ENCODE assay signal across 30 mouse cellular contexts in the genomic region with DNA sequence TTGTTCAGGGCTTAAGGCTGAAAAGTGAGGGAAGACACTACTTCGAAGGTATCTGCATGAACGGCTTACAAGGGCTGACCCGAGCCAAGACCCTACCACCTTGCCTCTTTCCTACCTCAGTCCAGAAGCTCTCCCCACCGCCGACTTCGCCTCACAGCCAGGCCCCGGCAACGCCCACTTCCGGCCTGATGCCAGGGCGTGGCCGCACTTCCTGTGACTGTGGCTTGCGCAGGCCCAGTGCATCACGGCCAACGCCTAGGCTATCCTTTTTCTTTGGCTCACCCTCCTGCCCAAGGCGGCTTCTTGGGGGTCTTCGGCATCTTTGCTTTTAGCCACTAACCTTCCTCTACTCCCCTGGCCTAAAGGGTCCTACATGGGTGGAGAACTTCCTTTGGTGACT. TPM values are rescaled to one million over a fixed set of nuclear protein-coding genes. Genes with fewer than 3 reads are reported as not detected.
A peak's percentile ranks its signal among the peaks of the same experiment; 100 is the strongest.
DNase-seq lines count a peak whose midpoint lies in the region; ATAC-seq and TF ChIP-seq lines count a peak whose summit lies in the region.
"Had no signal": no experiment of that assay in that cellular context is flagged by ENCODE, and none has a peak within 500 bp of the region (broad histone marks: within the 10 kb centered on the region; RNA-seq: fewer than 3 reads in every experiment).

Gene Gtsf1, minus strand, starts transcription at position 230 of the 400 bp plus-strand sequence.

- H3K4me1 ChIP-seq in heart, embryonic 16.5 days (ENCODE audit: control insufficient read depth, insufficient read depth, low read length), result 0 out of 2 replicates have a peak, but pooled peaks cover 2% of the 10 kb centered on the region
- no peaks in the 10 kb centered on the region for H3K4me1 ChIP-seq in testis, adult 2 months (ENCODE audit: control insufficient read depth, insufficient read depth, low read length)
- H3K4me1 ChIP-seq: kidney, embryonic 15.5 days had no signal

- no peaks in the 10 kb centered on the region for H3K27me3 ChIP-seq in heart, embryonic 16.5 days (ENCODE audit: control insufficient read depth, insufficient read depth, low read length)
- no peaks in the 10 kb centered on the region for H3K27me3 ChIP-seq in testis, adult 2 months (ENCODE audit: control insufficient read depth, insufficient read depth, low read length)
- H3K27me3 ChIP-seq: kidney, embryonic 15.5 days; limb, embryonic 12.5 days; midbrain, embryonic 12.5 days had no signal

- peak; percentile 4 for DNase-seq in gastrocnemius, postnatal 25 days
- no peak for DNase-seq in gastrocnemius, postnatal 10 days
- DNase-seq in heart, adult 8-10 months (ENCODE audit: low spot score), result no peak
- peak; percentile 37 for DNase-seq in R1 (ENCODE audit: low read depth, low spot score)
- no peak for DNase-seq in lung, adult 18-20 months
- no peak for DNase-seq in embryo, embryonic 9.5 days (ENCODE audit: extremely low spot score)
- DNase-seq: cerebellum, adult 11 months; cerebellum, adult 9-11 months; gastrocnemius, postnatal 14 days; heart, adult 2 months; kidney, adult 11 months; kidney, postnatal 36 days; thymus, postnatal 25 days had no signal

- no peaks in the 10 kb centered on the region for H3K9me3 ChIP-seq in heart, embryonic 16.5 days (replicated peaks; ENCODE audit: control insufficient read depth, low read length)
- H3K9me3 ChIP-seq: forebrain, embryonic 10.5 days; kidney, embryonic 15.5 days; limb, embryonic 12.5 days; midbrain, embryonic 12.5 days had no signal

- 90% methylated on average over 16 of the region's 16 CpGs for WGBS in heart, embryonic 16.5 days

- no peak within 1 kb of the TSS for H3K4me3 ChIP-seq in heart, embryonic 16.5 days (ENCODE audit: low read length)
- H3K4me3 ChIP-seq in testis, adult 2 months (ENCODE audit: control insufficient read depth, low read depth, low read length), result peak within 1 kb of the TSS; percentile 95
- H3K4me3 ChIP-seq: forebrain, embryonic 10.5 days; heart, adult 2 months; kidney, embryonic 15.5 days; limb, embryonic 12.5 days; midbrain, embryonic 12.5 days had no signal

- no peak for TF ChIP-seq CTCF in testis, adult 2 months (IDR thresholded peaks at IDR 0.05; ENCODE audit: control insufficient read depth, insufficient read depth, insufficient replicate concordance, low read depth, low read length)

- no peak within 1 kb of the TSS for H3K9ac ChIP-seq in heart, embryonic 16.5 days (ENCODE audit: low read length)
- H3K9ac ChIP-seq: kidney, embryonic 15.5 days; limb, embryonic 12.5 days; liver, embryonic 14.5 days; midbrain, embryonic 12.5 days had no signal

- no peak within 1 kb of the TSS for H3K27ac ChIP-seq in heart, embryonic 16.5 days (ENCODE audit: low read length)
- H3K27ac ChIP-seq in testis, adult 2 months (ENCODE audit: control insufficient read depth, insufficient read depth, low read depth, low read length), result peak within 1 kb of the TSS; percentile 98
- H3K27ac ChIP-seq: forebrain, embryonic 10.5 days; heart, adult 2 months; kidney, embryonic 15.5 days; limb, embryonic 12.5 days; liver, embryonic 14.5 days; macrophage; midbrain, embryonic 12.5 days had no signal

- no peaks in the 10 kb centered on the region for H3K36me3 ChIP-seq in heart, embryonic 16.5 days (ENCODE audit: control insufficient read depth, insufficient read depth)
- H3K36me3 ChIP-seq in testis, adult 2 months (ENCODE audit: control insufficient read depth, insufficient read depth, low read length), result no peaks in the 10 kb centered on the region
- H3K36me3 ChIP-seq: forebrain, embryonic 10.5 days; kidney, embryonic 15.5 days; limb, embryonic 12.5 days; midbrain, embryonic 12.5 days had no signal

- TF ChIP-seq POLR2A in testis, adult 2 months (IDR thresholded peaks at IDR 0.05; ENCODE audit: control insufficient read depth, low read depth, low read length), result peak; percentile 99

- no peak for ATAC-seq in heart, embryonic 16.5 days (replicated peaks; ENCODE audit: extremely low read depth, insufficient read depth, low FRiP score)
- ATAC-seq: forebrain, embryonic 16.5 days had no signal

- H3K4me2 ChIP-seq in heart, embryonic 16.5 days (ENCODE audit: low read depth, low read length), result no peak within 1 kb of the TSS
- H3K4me2 ChIP-seq: kidney, embryonic 15.5 days; limb, embryonic 12.5 days; midbrain, embryonic 12.5 days had no signal

RNA-seq across cellular contexts. Expression of gene Gtsf1, which starts in this region (rescaled TPM):
- not detected for total RNA-seq in gastrocnemius, postnatal 25 days (2021)
- not detected for total RNA-seq in gastrocnemius, postnatal 10 days (2021)
- polyA plus RNA-seq in heart, embryonic 16.5 days (2015; fragmentation: Nextera tagmentation; extraction: Ambion mirVana), result 15.3 and 18.5 TPM in 2 replicates
- under 1 TPM in 2 of 4 experiments, not detected in 2; 0.37 to 0.54 TPM for total RNA-seq in heart, adult 8-10 months (2022)
- 491 and 515 TPM in 2 replicates for polyA plus RNA-seq in testis, adult 2 months (2012; rRNA removed)
- total RNA-seq: adrenal gland, adult 2 months; adrenal gland, postnatal 4 days; gastrocnemius, postnatal 14 days; heart, adult 2 months; monocyte, adult 5-6 weeks; neutrophil, adult 5-6 weeks had no signal
- polyA plus RNA-seq: adrenal gland, adult 2 months; forebrain, embryonic 10.5 days; forebrain, embryonic 16.5 days; hindbrain, embryonic 11.5 days; kidney, embryonic 15.5 days; limb, embryonic 12.5 days; liver, embryonic 14.5 days; lung, embryonic 16.5 days; macrophage; midbrain, embryonic 12.5 days; small intestine, adult 2 months; stomach, embryonic 16.5 days had no signal

Comparison
In these comparisons a context has a peak if more than half of its experiments do, and no peak if none do; other contexts are left out.
1. RNA of gene Gtsf1 (polyA plus RNA-seq): 491 to 515 TPM in testis, adult 2 months; 15.3 to 18.5 TPM in heart, embryonic 16.5 days; every median in the first group is over 10 times any median in the second.
2. Peak in DNase-seq in gastrocnemius, postnatal 25 days; RNA of the gene not detected or under 1 TPM.